Mouse (Mus musculus): ENCODE results near the gene Ddx18. TPM values are rescaled to one million over a fixed set of nuclear protein-coding genes. Genes with fewer than 3 reads are reported as not detected.

The Ddx18 gene
- polyA plus RNA-seq, 1 experiment from 2014 or later = 55.2 TPM

DNA sequence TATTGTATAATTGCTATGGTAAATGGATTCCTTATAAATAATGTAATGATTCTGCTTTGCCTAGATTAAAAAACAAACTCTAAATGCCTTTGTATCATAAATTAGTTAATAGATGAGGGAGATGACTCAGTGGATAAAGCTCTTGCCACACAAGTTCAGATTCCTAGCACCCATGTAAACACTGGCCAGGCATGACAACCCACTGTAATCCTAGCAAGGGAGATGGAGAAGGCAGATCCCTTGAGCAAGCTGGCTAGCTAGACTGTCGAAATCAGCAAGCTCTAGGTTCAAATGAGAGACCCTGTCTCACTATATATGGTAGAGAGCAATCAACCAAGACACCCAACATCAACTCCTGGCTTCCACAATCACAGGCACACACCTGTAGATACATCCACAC lies 49.2 kb downstream of the Ddx18 start:
- Histone ChIP-seq H3K9ac (no peak overlapping the region), H3K9me3 (no peaks in the 10 kb centered on the region), H3K27ac (no peak overlapping the region), H3K4me2 (no peak overlapping the region), H3K36me3 (no peaks in the 10 kb centered on the region), H3K4me1 (no peaks in the 10 kb centered on the region), H3K4me3 (no peak overlapping the region), H3K27me3 (no peaks in the 10 kb centered on the region)
- no peak for ATAC-seq (ENCODE audit: borderline replicate concordance, extremely low read depth, low FRiP score, low TSS enrichment)
- 80% methylated on average over 1 of the region's 1 CpGs for WGBS

DNA sequence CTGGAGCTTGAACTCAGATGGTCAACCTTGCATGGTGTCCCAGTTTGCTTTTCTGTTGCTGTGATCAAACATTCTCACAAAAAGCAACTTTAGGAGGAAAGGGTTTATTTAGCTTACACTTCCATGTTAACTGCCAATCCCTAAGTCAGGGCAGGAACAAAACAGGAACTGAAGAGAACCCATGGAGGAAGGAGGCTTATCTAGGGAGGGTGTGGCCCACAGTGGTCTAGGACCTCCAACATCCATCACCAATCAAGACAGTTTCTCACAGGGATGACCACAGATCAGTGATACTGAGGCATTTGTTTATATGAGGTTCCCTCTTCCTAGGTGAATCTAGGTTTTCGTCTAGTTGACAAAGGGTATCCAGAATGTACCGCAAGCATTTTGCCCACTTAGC lies 55.8 kb downstream of the Ddx18 start:
- no peak overlapping the region for H3K27ac ChIP-seq
- H3K9ac ChIP-seq = no peak overlapping the region
- no peaks in the 10 kb centered on the region for H3K36me3 ChIP-seq
- no peaks in the 10 kb centered on the region for H3K9me3 ChIP-seq
- 89% methylated on average over 2 of the region's 2 CpGs for WGBS
- H3K27me3 ChIP-seq = no peaks in the 10 kb centered on the region
- ATAC-seq (ENCODE audit: borderline replicate concordance, extremely low read depth, low FRiP score, low TSS enrichment) = no peak
- H3K4me2 ChIP-seq = no peak overlapping the region
- no peaks in the 10 kb centered on the region for H3K4me1 ChIP-seq
- H3K4me3 ChIP-seq = no peak overlapping the region

- Histone ChIP-seq H3K9ac (no peak overlapping the region), H3K4me2 (no peak overlapping the region), H3K4me3 (no peak overlapping the region), H3K27me3 (no peaks in the 10 kb centered on the region), H3K27ac (no peak overlapping the region), H3K9me3 (no peaks in the 10 kb centered on the region), H3K36me3 (no peaks in the 10 kb centered on the region), H3K4me1 (no peaks in the 10 kb centered on the region)
- ATAC-seq (ENCODE audit: borderline replicate concordance, extremely low read depth, low FRiP score, low TSS enrichment) = no peak; the same call in 1 of the 2 replicates
- 15% methylated on average over 2 of the region's 2 CpGs for WGBS
Measured at GRCm38 (mm10) chr1:121511186-121511585, 56.6 kb downstream of the Ddx18 start.

- H3K36me3 ChIP-seq = no peaks in the 10 kb centered on the region
Measured at GRCm38 (mm10) chr1:121510420-121511140, 57.2 kb downstream of the Ddx18 start.

GRCm38 (mm10) chr1:121508729-121509128 lies 59.1 kb downstream of the Ddx18 start:
- Histone ChIP-seq H3K36me3 (no peaks in the 10 kb centered on the region), H3K4me3 (no peak overlapping the region), H3K9ac (no peak overlapping the region), H3K27ac (no peak overlapping the region), H3K27me3 (no peaks in the 10 kb centered on the region), H3K4me2 (no peak overlapping the region), H3K4me1 (no peaks in the 10 kb centered on the region), H3K9me3 (no peaks in the 10 kb centered on the region)
- 76% methylated on average over 2 of the region's 2 CpGs for WGBS
- ATAC-seq (ENCODE audit: borderline replicate concordance, extremely low read depth, low FRiP score, low TSS enrichment) = no peak

More at GRCm38 (mm10) chr1:121510420-121511140, 57.2 kb downstream of the Ddx18 start:
- WGBS = 76% methylated on average over 19 of the region's 19 CpGs
- no peaks in the 10 kb centered on the region for H3K27me3 ChIP-seq
- H3K27ac ChIP-seq = no peak overlapping the region
- no peaks in the 10 kb centered on the region for H3K9me3 ChIP-seq
- no peaks in the 10 kb centered on the region for H3K4me1 ChIP-seq
- no peak overlapping the region for H3K4me2 ChIP-seq
- ATAC-seq (ENCODE audit: borderline replicate concordance, extremely low read depth, low FRiP score, low TSS enrichment) = no peak
- no peak overlapping the region for H3K9ac ChIP-seq
- no peak overlapping the region for H3K4me3 ChIP-seq

Other genes starting within 250 kb of the Ddx18 start
- 28.5 and 32.9 TPM in 2 replicates for gene Insig2, start 235.4 kb downstream of the Ddx18 start, polyA plus RNA-seq (2015; fragmentation: Nextera tagmentation; extraction: Ambion mirVana)
- gene Ccdc93, start 136.9 kb downstream of the Ddx18 start, polyA plus RNA-seq (2015; fragmentation: Nextera tagmentation; extraction: Ambion mirVana) = 8.9 and 9.7 TPM in 2 replicates
- not detected in 2 replicates for gene Htr5b, start 39.5 kb downstream of the Ddx18 start, polyA plus RNA-seq (2015; fragmentation: Nextera tagmentation; extraction: Ambion mirVana)

Data from lung, embryonic 15.5 days (tissue).